Mouse (Mus musculus): Measurements from ENCODE around the gene Fam72a.

DNA sequence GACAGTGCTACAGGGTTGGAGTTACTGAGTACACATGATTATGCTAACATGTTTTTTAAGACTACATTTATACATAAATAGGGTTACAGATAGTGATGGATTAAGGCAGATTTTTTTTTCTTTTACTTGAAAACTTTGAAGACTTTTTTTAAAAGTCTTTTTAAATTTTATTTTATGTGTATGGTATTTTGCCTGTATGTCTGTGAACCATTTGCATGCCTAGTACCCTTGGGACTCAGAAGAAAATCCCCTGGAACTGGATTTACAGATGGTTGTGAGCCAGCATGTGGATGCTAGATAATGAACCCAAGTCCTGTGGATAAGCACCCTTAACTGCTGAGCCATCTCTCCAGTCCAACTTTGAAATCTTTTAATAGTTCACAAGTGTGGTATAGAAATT, 25.7 kb downstream of the Fam72a start:
- TF ChIP-seq USF1 (IDR thresholded peaks at IDR 0.05; ENCODE audit: low read depth): no peak
- TF ChIP-seq MAX (IDR thresholded peaks at IDR 0.05): no peak
- no peak for TF ChIP-seq CTCF (IDR thresholded peaks at IDR 0.05; ENCODE audit: control insufficient read depth, insufficient read depth, insufficient read length)
- no peak for TF ChIP-seq CEBPB (IDR thresholded peaks at IDR 0.05; ENCODE audit: low read depth)
- no peak for TF ChIP-seq MYOG (IDR thresholded peaks at IDR 0.05; ENCODE audit: control insufficient read depth, extremely low read depth, insufficient read length)
- TF ChIP-seq FOSL1 (IDR thresholded peaks at IDR 0.05; ENCODE audit: insufficient read depth, low read length, poor library complexity, severe bottlenecking): no peak
- no peak for TF ChIP-seq MYOD1 (IDR thresholded peaks at IDR 0.05; ENCODE audit: control insufficient read depth, insufficient read length, low read depth)

Measured in C2C12 (cell line).